Mouse (Mus musculus) limb, embryonic 14.5 days (tissue): ENCODE measurements around the gene Dnajc22. TPM values are rescaled to one million over a fixed set of nuclear protein-coding genes. Genes with fewer than 3 reads are reported as not detected.
A peak's percentile ranks its signal among the peaks of the same experiment; 100 is the strongest.
"Not testable (repeated sequence)": the region's sequence is repeated elsewhere in the genome, so short reads cannot be mapped to it uniquely, and the experiment has no call there.

ENCODE experiments used
- ATAC-seq: fragments of 200-750 bp; cut with Nextera tagmentation; 2 replicates; pipeline ENCODE4 v1.8.0; 2017; ENCODE audit warnings: low read depth, moderate number of reproducible peaks, moderate TSS enrichment; ENCODE audit not compliant: low FRiP score
- DNase-seq: peaks from one replicate; pipeline ENCODE4 v3.0.0-alpha.2; 2015; ENCODE audit warnings: low spot score
- H3K27ac ChIP-seq: fragments of 300-500 bp; sonication (generic); replicated peaks from 2 replicates; pipeline ENCODE4 v1.5.1; 2014; ENCODE audit warnings: low read depth, mild to moderate bottlenecking, low read length, moderate library complexity, mixed read lengths
- H3K27me3 ChIP-seq: fragments of 300-500 bp; sonication (generic); 2 replicates; pipeline ENCODE4 v1.6.1; 2014; ENCODE audit warnings: low read length, mixed read lengths; ENCODE audit not compliant: control insufficient read depth, insufficient read depth
- H3K36me3 ChIP-seq: fragments of 300-500 bp; sonication (generic); 2 replicates; pipeline ENCODE4 v1.6.1; 2014; ENCODE audit warnings: mild to moderate bottlenecking, low read length, moderate library complexity, mixed read lengths; ENCODE audit not compliant: control insufficient read depth, insufficient read depth
- H3K4me1 ChIP-seq: fragments of 300-500 bp; sonication (generic); 2 replicates; pipeline ENCODE4 v1.6.1; 2014; ENCODE audit warnings: antibody characterized with exemption, low read length, mixed read lengths; ENCODE audit not compliant: control insufficient read depth, insufficient read depth
- H3K4me2 ChIP-seq: fragments of 300-500 bp; sonication (generic); replicated peaks from 2 replicates; pipeline ENCODE4 v1.6.1; 2014; ENCODE audit warnings: low read depth, mild to moderate bottlenecking, low read length, moderate library complexity; ENCODE audit not compliant: severe bottlenecking
- H3K4me3 ChIP-seq: fragments of 300-500 bp; sonication (generic); replicated peaks from 2 replicates; pipeline ENCODE4 v1.5.1; 2014; ENCODE audit warnings: low read length
- H3K9ac ChIP-seq: fragments of 300-500 bp; sonication (generic); 2 replicates; pipeline ENCODE4 v1.6.1; 2014; ENCODE audit warnings: mild to moderate bottlenecking, low read depth, low read length, moderate library complexity; ENCODE audit not compliant: severe bottlenecking
- H3K9me3 ChIP-seq: fragments of 300-500 bp; sonication (generic); 2 replicates; pipeline ENCODE4 v1.6.1; 2016; ENCODE audit warnings: low read length; ENCODE audit not compliant: control insufficient read depth
- POLR2A ChIP-seq: fragments of 200-500 bp; IDR thresholded peaks from 2 replicates; pipeline ENCODE4 v1.8.0; 2012; ENCODE audit warnings: inconsistent platforms, mild to moderate bottlenecking, moderate library complexity, borderline replicate concordance; ENCODE audit not compliant: insufficient read depth, insufficient read length; ENCODE audit errors: extremely low read depth
- WGBS: fragments of 180-500 bp; shearing (Covaris S2); extraction: QIAGEN DNeasy Blood & Tissue Kit; methylation state at CpG from one replicate; pipeline ENCODE4 v1.1.7; 2014; 5-methylcytosine and 5-hydroxymethylcytosine counted together
- polyA plus RNA-seq, 2 experiments: library from polyadenylated mRNA; depleted of rRNA in 1 of 2; stranded (reverse) in 1 of 2; unstranded in 1 of 2; fragments of >200 nt; fragmentation: Nextera tagmentation in 1 of 2; extraction: Ambion mirVana in 1 of 2; gene quantifications; 2 replicates each; pipeline versions ENCODE4 v1.2.1 to v1.2.3; 2012 to 2014

The Dnajc22 gene
- polyA plus RNA-seq, 2 experiments: 0.11 to 0.87 TPM

DNA sequence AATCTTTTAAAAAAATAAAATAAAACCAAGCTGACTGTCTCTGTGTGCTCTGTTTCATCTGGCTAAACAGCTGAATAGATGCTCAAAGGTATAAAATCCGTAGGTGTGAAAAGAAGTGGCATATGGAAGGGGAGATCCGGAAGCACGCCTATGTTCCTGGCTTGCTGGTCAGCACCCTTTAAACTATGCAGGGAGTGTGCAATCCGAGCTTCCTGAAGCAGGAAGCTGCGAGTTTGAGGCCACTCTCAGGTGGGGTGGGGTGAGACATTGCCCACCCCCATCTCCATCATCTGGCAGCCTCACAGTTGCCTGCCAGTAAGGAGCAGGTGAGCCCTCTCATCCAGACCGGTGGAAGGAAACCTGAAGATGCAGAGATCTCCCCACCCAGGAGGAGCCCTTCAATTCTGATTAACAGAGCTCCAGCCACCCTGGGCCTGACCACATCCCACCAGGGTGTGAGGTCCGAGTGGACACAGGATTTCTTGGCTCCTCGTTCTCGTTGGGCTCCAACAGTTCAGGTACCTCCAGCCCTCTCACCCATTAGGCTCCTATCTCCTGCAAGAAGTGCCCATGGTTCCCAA lies 18.9 kb upstream of the Dnajc22 start, which contains the start of gene Troap:
Gene Troap, plus strand, starts transcription at position 557 of the 581 bp plus-strand sequence.
- Histone ChIP-seq H3K9ac (peak within 1 kb of the TSS; percentile 70), H3K4me2 (peak within 1 kb of the TSS; percentile 85)
- no peak for TF ChIP-seq POLR2A

DNA sequence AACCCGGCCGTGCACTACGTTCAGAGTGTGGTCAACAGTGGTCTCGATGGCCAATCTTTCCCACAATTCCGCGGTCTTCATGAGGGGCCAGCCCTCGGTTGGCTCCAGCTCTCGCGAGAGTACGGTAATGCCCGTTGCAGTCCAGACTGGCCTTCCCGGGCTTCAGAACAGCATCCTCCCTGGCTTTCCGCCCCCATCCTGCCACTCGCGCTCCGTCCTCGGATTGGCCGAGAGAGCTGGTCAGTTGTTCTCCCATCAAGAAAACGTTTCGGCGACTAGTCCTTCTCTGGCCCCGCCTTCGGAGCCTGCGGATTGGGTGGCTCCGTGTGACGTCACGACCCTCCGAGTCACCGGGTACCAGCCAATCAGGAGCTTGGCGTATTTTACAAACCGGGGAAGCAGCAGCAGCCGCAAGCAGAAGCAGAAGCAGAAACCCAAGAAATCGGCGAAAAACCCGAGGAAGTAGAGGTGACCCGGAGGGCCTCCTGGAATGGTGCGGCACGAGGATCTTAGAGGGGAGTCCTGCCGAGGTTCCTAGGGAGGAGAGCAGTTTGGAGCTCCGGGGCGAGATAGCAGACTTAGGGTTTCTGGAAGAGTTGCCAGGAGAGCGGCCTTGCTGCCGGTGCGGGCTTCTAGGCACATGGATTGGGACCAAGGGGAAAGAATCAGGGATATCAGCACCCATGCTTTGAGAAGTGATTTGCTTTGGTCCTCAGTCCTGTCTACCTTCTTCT lies 18.2 kb upstream of the Dnajc22 start:
- peak; percentile 98 for ATAC-seq
- under 1% methylated on average over 44 of the region's 44 CpGs for WGBS

More for the DNA sequence above, 18.9 kb upstream of the Dnajc22 start, which contains the start of gene Troap:
- 21% methylated on average over 9 of the region's 9 CpGs for WGBS
- Histone ChIP-seq H3K27ac (peak within 1 kb of the TSS; percentile 96), H3K4me3 (peak within 1 kb of the TSS; percentile 64), H3K27me3 (no peaks in the 10 kb centered on the region), H3K36me3 (peaks cover 11% of the 10 kb centered on the region; the same call in 1 of the 2 replicates), H3K4me1 (peaks cover 13% of the 10 kb centered on the region), H3K9me3 (no peaks in the 10 kb centered on the region)
- DNase-seq: no peak
- peak; percentile 20 for ATAC-seq

DNA sequence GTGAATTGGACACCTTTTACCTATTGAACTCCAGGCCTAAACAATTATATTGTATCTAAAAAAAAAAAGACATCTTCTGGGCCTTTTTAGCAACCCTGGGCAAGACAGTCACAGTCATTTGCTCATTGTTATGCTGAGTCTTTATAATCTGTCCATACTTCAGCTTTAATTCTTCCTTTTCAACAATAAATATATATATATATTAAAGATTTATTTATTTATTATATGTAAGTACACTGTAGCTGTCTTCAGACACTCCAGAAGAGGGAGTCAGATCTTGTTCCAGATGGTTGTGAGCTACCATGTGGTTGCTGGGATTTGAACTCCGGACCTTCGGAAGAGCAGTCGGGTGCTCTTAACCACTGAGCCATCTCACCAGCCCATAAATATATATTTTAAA lies 17.0 kb upstream of the Dnajc22 start:
- not testable (repeated sequence) for H3K27ac ChIP-seq, DNase-seq, H3K9me3 ChIP-seq, H3K27me3 ChIP-seq, ATAC-seq, H3K4me3 ChIP-seq
- peak overlapping the region; percentile 85 for H3K4me2 ChIP-seq
- peaks cover 21% of the 10 kb centered on the region for H3K36me3 ChIP-seq
- H3K9ac ChIP-seq: 0 out of 2 replicates have a peak overlapping the region, but pooled peaks have one; percentile 70
- 99% methylated on average over 3 of the region's 3 CpGs for WGBS
- peaks cover 13% of the 10 kb centered on the region for H3K4me1 ChIP-seq

More for the DNA sequence above, 18.2 kb upstream of the Dnajc22 start:
- peak overlapping the region; percentile 85 for H3K4me2 ChIP-seq
- peaks cover 13% of the 10 kb centered on the region for H3K4me1 ChIP-seq
- no peaks in the 10 kb centered on the region for H3K27me3 ChIP-seq
- DNase-seq: peak; percentile 98
- H3K36me3 ChIP-seq: peaks cover 11% of the 10 kb centered on the region; the same call in 1 of the 2 replicates
- peak overlapping the region; percentile 96 for H3K27ac ChIP-seq
- TF ChIP-seq POLR2A: 0 out of 2 replicates have a peak, but pooled peaks have one; percentile 7
- H3K9me3 ChIP-seq: no peaks in the 10 kb centered on the region
- peak overlapping the region; percentile 64 for H3K4me3 ChIP-seq
- H3K9ac ChIP-seq: peak overlapping the region; percentile 70

DNA sequence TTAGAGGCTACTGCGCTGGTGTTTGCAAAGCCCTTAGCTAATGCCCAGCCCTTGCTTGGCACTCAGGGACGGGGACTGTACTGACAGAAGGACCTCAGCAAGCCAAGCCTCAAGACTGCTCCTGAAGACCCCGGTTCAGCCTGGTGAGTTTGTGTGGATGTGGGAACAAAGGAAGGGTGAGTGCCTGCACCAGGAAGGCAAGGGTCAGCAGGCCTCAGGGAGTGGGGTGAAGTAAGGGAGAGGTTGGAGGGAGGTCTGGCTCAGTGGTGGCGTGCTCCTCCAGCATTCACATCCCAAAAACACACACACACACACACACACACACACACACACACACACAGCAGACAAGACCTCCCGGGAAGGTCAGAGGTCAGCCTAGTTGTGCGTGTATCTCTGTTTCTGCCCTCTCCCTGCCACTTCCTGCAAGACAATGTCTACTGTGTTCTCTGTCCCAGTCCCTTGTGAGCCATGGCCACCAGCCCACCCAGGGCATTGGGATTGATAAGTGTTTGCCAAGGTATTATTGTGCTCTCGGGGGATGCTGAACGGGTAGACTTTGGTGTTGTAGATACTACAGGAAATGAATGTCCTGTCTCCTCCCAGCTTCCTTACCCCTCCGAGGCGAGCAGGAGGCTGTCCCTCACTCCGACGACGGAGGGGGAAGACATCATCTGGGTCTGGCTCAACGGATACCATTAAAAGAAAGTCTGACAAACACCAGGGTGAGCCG lies 14.6 kb upstream of the Dnajc22 start:
- WGBS: 83% methylated on average over 15 of the region's 15 CpGs
- no peak for TF ChIP-seq POLR2A
- no peaks in the 10 kb centered on the region for H3K9me3 ChIP-seq
- peaks cover 13% of the 10 kb centered on the region for H3K4me1 ChIP-seq
- H3K27ac ChIP-seq: no peak overlapping the region
- H3K4me2 ChIP-seq: no peak overlapping the region
- DNase-seq: no peak
- H3K9ac ChIP-seq: 0 out of 2 replicates have a peak overlapping the region, but pooled peaks have one; percentile 16
- peaks cover 42% of the 10 kb centered on the region for H3K36me3 ChIP-seq
- no peak for ATAC-seq
- H3K27me3 ChIP-seq: no peaks in the 10 kb centered on the region
- H3K4me3 ChIP-seq: no peak overlapping the region

GRCm38 (mm10) chr15:99079804-99080203 lies 13.2 kb upstream of the Dnajc22 start:
- DNase-seq (no peak), ATAC-seq (no peak)
- H3K9me3 ChIP-seq: no peaks in the 10 kb centered on the region
- no peak overlapping the region for H3K4me3 ChIP-seq
- no peak overlapping the region for H3K9ac ChIP-seq
- no peak for TF ChIP-seq POLR2A
- peaks cover 10% of the 10 kb centered on the region for H3K4me1 ChIP-seq
- 78% methylated on average over 3 of the region's 3 CpGs for WGBS
- H3K4me2 ChIP-seq: no peak overlapping the region
- peaks cover 42% of the 10 kb centered on the region for H3K36me3 ChIP-seq
- no peak overlapping the region for H3K27ac ChIP-seq
- peaks cover 11% of the 10 kb centered on the region for H3K27me3 ChIP-seq
